Mouse (Mus musculus): ENCODE data around the gene Pcsk4.

The Pcsk4 gene

GRCm38 (mm10) chr10:80356001-80356682 lies 26.8 kb upstream of the Pcsk4 start, which contains the start of gene Plk5:
Plk5 (plus strand) TSS chr10:80356459.
- TF ChIP-seq GATA4 (IDR thresholded peaks at IDR 0.05; ENCODE audit: insufficient replicate concordance, low read length) = no peak

- no peak for TF ChIP-seq GATA4 (IDR thresholded peaks at IDR 0.05; ENCODE audit: insufficient replicate concordance, low read length)
Observed at GRCm38 (mm10) chr10:80355431-80355830, 26.1 kb upstream of the Pcsk4 start.

GRCm38 (mm10) chr10:80352727-80353126 lies 23.4 kb upstream of the Pcsk4 start:
- no peak for TF ChIP-seq GATA4 (IDR thresholded peaks at IDR 0.05; ENCODE audit: insufficient replicate concordance, low read length)

GRCm38 (mm10) chr10:80351896-80352295 lies 22.6 kb upstream of the Pcsk4 start:
- peak; percentile 65; the same call in 1 of the 2 replicates for TF ChIP-seq GATA4 (IDR thresholded peaks at IDR 0.05; ENCODE audit: insufficient replicate concordance, low read length)

- no peak for TF ChIP-seq GATA4 (IDR thresholded peaks at IDR 0.05; ENCODE audit: insufficient replicate concordance, low read length)
Observed at GRCm38 (mm10) chr10:80350292-80350691, 21.0 kb upstream of the Pcsk4 start.

GRCm38 (mm10) chr10:80348981-80349380 lies 19.7 kb upstream of the Pcsk4 start:
- TF ChIP-seq GATA4 (IDR thresholded peaks at IDR 0.05; ENCODE audit: insufficient replicate concordance, low read length) = no peak

GRCm38 (mm10) chr10:80348244-80348781 lies 19.0 kb upstream of the Pcsk4 start, which contains the start of gene Adamtsl5:
Adamtsl5 (minus strand) TSS chr10:80348412.
- no peak for TF ChIP-seq GATA4 (IDR thresholded peaks at IDR 0.05; ENCODE audit: insufficient replicate concordance, low read length)

GRCm38 (mm10) chr10:80347514-80347967 lies 18.2 kb upstream of the Pcsk4 start:
- TF ChIP-seq GATA4 (IDR thresholded peaks at IDR 0.05; ENCODE audit: insufficient replicate concordance, low read length) = no peak

GRCm38 (mm10) chr10:80345122-80345521 lies 15.8 kb upstream of the Pcsk4 start:
- no peak for TF ChIP-seq GATA4 (IDR thresholded peaks at IDR 0.05; ENCODE audit: insufficient replicate concordance, low read length)

GRCm38 (mm10) chr10:80344131-80344661 lies 14.9 kb upstream of the Pcsk4 start:
- TF ChIP-seq GATA4 (IDR thresholded peaks at IDR 0.05; ENCODE audit: insufficient replicate concordance, low read length) = no peak

- TF ChIP-seq GATA4 (IDR thresholded peaks at IDR 0.05; ENCODE audit: insufficient replicate concordance, low read length) = no peak
Observed at GRCm38 (mm10) chr10:80343425-80343895, 14.2 kb upstream of the Pcsk4 start.

- no peak for TF ChIP-seq GATA4 (IDR thresholded peaks at IDR 0.05; ENCODE audit: insufficient replicate concordance, low read length)
Observed at GRCm38 (mm10) chr10:80342749-80343424, 13.6 kb upstream of the Pcsk4 start.

- TF ChIP-seq GATA4 (IDR thresholded peaks at IDR 0.05; ENCODE audit: insufficient replicate concordance, low read length) = no peak
Observed at GRCm38 (mm10) chr10:80342305-80342748, 13.0 kb upstream of the Pcsk4 start.

- no peak for TF ChIP-seq GATA4 (IDR thresholded peaks at IDR 0.05; ENCODE audit: insufficient replicate concordance, low read length)
Observed at GRCm38 (mm10) chr10:80341491-80342304, 12.4 kb upstream of the Pcsk4 start.

GRCm38 (mm10) chr10:80341026-80341425 lies 11.7 kb upstream of the Pcsk4 start:
- no peak for TF ChIP-seq GATA4 (IDR thresholded peaks at IDR 0.05; ENCODE audit: insufficient replicate concordance, low read length)

Data from liver, adult (tissue).